Mouse (Mus musculus): ENCODE results near the gene Samd8. TPM values are rescaled to one million over a fixed set of nuclear protein-coding genes. Genes with fewer than 3 reads are reported as not detected.
A peak's percentile ranks its signal among the peaks of the same experiment; 100 is the strongest.

The Samd8 gene
- polyA plus RNA-seq, 1 experiment: 19.6 TPM

DNA sequence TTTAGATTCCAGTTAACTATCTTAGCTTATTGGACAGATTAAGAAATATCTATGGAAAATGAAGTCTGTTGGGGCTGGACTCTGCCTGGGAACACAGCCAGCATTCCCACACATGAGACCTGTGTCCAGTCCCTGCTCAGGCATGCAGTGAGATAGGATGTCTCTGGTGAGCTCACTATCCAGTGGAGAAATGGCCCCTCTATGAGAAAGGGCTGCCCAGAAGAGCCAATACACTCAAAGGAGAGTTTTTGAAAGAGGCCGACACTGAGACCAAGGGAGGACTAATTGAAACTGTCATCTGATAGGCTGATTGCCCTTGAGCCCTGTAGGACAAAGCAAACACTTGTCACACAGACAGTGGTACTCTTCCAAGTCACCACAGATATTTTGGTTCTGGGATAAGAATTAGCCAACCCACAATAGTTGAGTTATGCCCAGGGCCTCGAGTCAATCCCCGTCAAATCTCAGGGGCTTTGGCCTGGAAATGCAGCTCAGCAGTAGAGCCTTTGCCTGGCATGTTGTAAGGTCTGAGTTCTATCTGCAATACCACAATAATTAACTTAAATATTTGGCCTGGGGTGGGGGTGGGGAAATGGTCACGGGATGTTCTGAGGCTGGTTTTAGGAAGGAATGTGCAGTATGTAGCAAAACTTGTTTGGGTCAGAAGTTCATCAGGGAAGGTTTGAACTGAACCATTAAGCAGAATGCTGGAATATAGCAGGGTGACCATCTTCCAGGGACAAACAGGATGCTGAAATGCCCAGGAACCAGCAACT, 29.7 kb upstream of the Samd8 start:
- TF ChIP-seq POLR2A (IDR thresholded peaks at IDR 0.05; ENCODE audit: borderline replicate concordance, low read depth, low read length): no peak
- TF ChIP-seq CTCF (IDR thresholded peaks at IDR 0.05; ENCODE audit: low read depth, low read length): no peak
- H3K4me1 ChIP-seq (ENCODE audit: control insufficient read depth, insufficient read depth, low read length): no peaks in the 10 kb centered on the region
- no peak overlapping the region for H3K27ac ChIP-seq (ENCODE audit: insufficient read depth, low read depth, low read length)
- H3K4me3 ChIP-seq (ENCODE audit: insufficient read depth, low read length): no peak overlapping the region

DNA sequence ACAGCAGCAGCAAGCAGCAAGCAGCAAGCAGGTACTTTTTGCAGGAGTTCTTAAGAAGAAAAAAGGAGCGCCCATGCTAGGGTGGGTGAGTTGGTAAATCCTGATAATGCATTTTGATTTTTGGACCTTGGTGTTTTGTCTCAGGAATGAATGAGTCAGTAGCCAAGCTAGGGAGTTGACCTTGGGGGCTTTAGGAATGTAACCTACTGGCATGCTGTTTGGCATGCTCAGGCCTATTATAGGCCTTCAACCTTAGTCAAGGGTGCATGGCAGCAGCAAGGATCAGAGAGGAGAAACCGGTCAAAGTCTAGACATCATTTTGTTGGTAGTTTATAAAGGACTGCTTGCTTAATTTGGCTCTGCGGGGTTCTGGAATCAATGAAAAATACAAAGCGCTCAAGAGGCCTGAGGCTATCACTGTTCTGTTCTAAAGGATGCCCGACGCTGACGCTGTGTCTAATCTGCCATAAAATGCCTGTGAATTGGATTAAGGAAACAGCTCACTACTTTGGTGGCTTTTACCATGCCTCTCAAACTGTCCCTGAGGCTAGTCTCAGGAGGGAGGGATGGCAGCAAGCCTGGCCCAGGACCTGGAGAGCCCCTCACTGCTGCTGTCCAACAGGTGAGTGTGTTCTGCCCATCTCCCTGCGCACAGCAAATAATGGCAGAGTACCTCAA, 28.2 kb upstream of the Samd8 start:
- no peaks in the 10 kb centered on the region for H3K4me1 ChIP-seq (ENCODE audit: control insufficient read depth, insufficient read depth, low read length)
- TF ChIP-seq CTCF (IDR thresholded peaks at IDR 0.05; ENCODE audit: low read depth, low read length) (no peak), POLR2A (IDR thresholded peaks at IDR 0.05; ENCODE audit: borderline replicate concordance, low read depth, low read length) (no peak)
- no peak overlapping the region for H3K4me3 ChIP-seq (ENCODE audit: insufficient read depth, low read length)
- H3K27ac ChIP-seq (ENCODE audit: insufficient read depth, low read depth, low read length): no peak overlapping the region

DNA sequence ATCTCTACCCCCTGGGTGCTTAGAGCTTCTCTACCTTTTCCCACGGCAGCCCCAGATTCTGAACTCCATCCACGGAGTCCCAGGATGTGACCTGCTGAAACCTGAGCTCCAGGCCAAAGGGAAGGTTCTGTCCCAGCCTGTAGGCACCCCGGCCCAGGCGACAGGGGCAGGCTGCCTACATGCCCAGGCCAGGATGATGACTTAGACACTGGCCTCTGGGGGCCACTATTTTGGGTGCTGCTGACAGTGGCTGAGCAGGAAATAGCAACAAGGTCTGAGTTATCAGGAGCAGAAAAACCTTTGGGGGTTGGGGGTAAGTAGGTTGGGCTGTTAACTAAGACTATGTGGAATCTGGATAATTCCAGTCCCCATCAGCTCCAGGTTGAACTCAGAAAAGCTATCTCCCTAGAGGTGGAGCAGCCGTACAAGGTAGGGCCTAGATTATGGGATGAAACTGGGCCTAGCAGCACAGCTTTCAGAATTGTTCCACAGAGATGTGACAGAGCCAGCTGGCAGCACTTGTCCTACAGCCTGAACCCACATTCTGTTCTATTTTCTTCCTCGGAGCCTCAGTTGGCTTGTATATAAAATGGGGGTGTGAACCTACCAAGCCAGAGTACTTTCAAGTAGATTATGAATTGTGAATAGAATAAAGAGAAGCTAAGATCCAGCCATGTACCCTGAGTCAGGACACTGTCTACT, 21.1 kb upstream of the Samd8 start:
- no peak overlapping the region for H3K4me3 ChIP-seq (ENCODE audit: insufficient read depth, low read length)
- no peak overlapping the region for H3K27ac ChIP-seq (ENCODE audit: insufficient read depth, low read depth, low read length)
- no peaks in the 10 kb centered on the region for H3K4me1 ChIP-seq (ENCODE audit: control insufficient read depth, insufficient read depth, low read length)
- TF ChIP-seq CTCF (IDR thresholded peaks at IDR 0.05; ENCODE audit: low read depth, low read length) (no peak), POLR2A (IDR thresholded peaks at IDR 0.05; ENCODE audit: borderline replicate concordance, low read depth, low read length) (no peak)

- Histone ChIP-seq H3K27ac (ENCODE audit: insufficient read depth, low read depth, low read length) (no peak overlapping the region), H3K4me1 (ENCODE audit: control insufficient read depth, insufficient read depth, low read length) (no peaks in the 10 kb centered on the region), H3K4me3 (ENCODE audit: insufficient read depth, low read length) (no peak overlapping the region)
- TF ChIP-seq POLR2A (IDR thresholded peaks at IDR 0.05; ENCODE audit: borderline replicate concordance, low read depth, low read length) (no peak), CTCF (IDR thresholded peaks at IDR 0.05; ENCODE audit: low read depth, low read length) (no peak)
Measured at GRCm38 (mm10) chr14:21729936-21730335, 20.4 kb upstream of the Samd8 start.

GRCm38 (mm10) chr14:21733131-21733905, 17.0 kb upstream of the Samd8 start:
- TF ChIP-seq CTCF (IDR thresholded peaks at IDR 0.05; ENCODE audit: low read depth, low read length): no peak
- TF ChIP-seq POLR2A (IDR thresholded peaks at IDR 0.05; ENCODE audit: borderline replicate concordance, low read depth, low read length): no peak
- no peak overlapping the region for H3K4me3 ChIP-seq (ENCODE audit: insufficient read depth, low read length)

DNA sequence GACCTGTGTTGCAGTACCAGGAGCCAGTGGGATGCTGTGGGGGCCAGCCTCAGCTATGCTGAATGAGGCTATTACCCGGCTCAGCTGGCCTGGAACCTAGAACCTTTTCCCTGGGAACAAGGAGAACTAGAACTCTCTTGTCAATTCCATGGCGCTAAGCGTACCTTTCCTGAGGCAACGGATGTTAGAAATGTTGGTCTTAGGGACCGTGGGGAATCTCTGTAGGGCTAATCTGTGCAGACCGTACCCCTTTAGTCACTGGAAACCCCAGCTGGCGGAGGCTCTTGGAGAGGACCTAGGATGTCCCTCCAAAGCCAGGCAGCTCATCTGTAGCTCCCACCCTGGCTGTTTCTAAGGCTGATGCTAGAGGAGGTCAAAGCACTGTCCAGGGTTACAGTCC, 10.0 kb upstream of the Samd8 start:
- Histone ChIP-seq H3K4me3 (ENCODE audit: insufficient read depth, low read length) (no peak overlapping the region), H3K4me1 (ENCODE audit: control insufficient read depth, insufficient read depth, low read length) (peaks cover 12% of the 10 kb centered on the region), H3K27ac (ENCODE audit: insufficient read depth, low read depth, low read length) (no peak overlapping the region)
- no peak for TF ChIP-seq POLR2A (IDR thresholded peaks at IDR 0.05; ENCODE audit: borderline replicate concordance, low read depth, low read length)
- no peak for TF ChIP-seq CTCF (IDR thresholded peaks at IDR 0.05; ENCODE audit: low read depth, low read length)

More at GRCm38 (mm10) chr14:21733131-21733905, 17.0 kb upstream of the Samd8 start:
- H3K4me1 ChIP-seq (ENCODE audit: control insufficient read depth, insufficient read depth, low read length): no peaks in the 10 kb centered on the region
- no peak overlapping the region for H3K27ac ChIP-seq (ENCODE audit: insufficient read depth, low read depth, low read length)

GRCm38 (mm10) chr14:21741314-21741713, 9.0 kb upstream of the Samd8 start:
- no peak overlapping the region for H3K27ac ChIP-seq (ENCODE audit: insufficient read depth, low read depth, low read length)
- TF ChIP-seq CTCF (IDR thresholded peaks at IDR 0.05; ENCODE audit: low read depth, low read length) (no peak), POLR2A (IDR thresholded peaks at IDR 0.05; ENCODE audit: borderline replicate concordance, low read depth, low read length) (no peak)
- H3K4me1 ChIP-seq (ENCODE audit: control insufficient read depth, insufficient read depth, low read length): peaks cover 19% of the 10 kb centered on the region
- H3K4me3 ChIP-seq (ENCODE audit: insufficient read depth, low read length): no peak overlapping the region

DNA sequence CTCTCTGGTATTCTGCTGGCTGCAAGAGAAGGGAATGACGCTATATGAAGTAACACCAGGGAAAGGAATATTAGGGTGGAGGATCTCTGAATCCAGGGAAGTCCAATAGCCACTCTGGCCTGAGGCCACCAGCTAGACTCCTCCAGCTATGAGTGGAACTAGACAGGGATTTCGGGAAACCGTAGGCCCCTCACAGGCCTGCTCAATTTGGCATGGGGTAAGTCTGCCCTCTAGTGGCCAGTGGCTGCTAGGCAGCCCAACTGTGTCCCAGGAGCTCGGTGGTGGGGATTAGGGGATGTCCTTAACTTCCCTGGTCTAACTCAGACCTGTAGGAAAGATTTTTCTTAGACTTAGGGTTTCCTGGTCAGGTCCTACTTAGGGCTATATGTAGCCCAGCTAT, 8.5 kb upstream of the Samd8 start:
- H3K4me3 ChIP-seq (ENCODE audit: insufficient read depth, low read length): no peak overlapping the region

GRCm38 (mm10) chr14:21742441-21742840, 7.9 kb upstream of the Samd8 start:
- H3K4me1 ChIP-seq (ENCODE audit: control insufficient read depth, insufficient read depth, low read length): peaks cover 29% of the 10 kb centered on the region
- TF ChIP-seq CTCF (IDR thresholded peaks at IDR 0.05; ENCODE audit: low read depth, low read length): no peak
- H3K27ac ChIP-seq (ENCODE audit: insufficient read depth, low read depth, low read length): no peak overlapping the region
- no peak overlapping the region for H3K4me3 ChIP-seq (ENCODE audit: insufficient read depth, low read length)

More for the DNA sequence above, 8.5 kb upstream of the Samd8 start:
- TF ChIP-seq POLR2A (IDR thresholded peaks at IDR 0.05; ENCODE audit: borderline replicate concordance, low read depth, low read length) (no peak), CTCF (IDR thresholded peaks at IDR 0.05; ENCODE audit: low read depth, low read length) (peak; percentile 96)
- Histone ChIP-seq H3K27ac (ENCODE audit: insufficient read depth, low read depth, low read length) (no peak overlapping the region), H3K4me1 (ENCODE audit: control insufficient read depth, insufficient read depth, low read length) (peaks cover 22% of the 10 kb centered on the region)
